12 mouse cellular contexts compared by ENCODE assay signal in genomic region chr6:17876023-17876613, GRCm38 (mm10).
DNase-seq lines count a peak whose midpoint lies in the region; ATAC-seq and TF ChIP-seq lines count a peak whose summit lies in the region.
"Had no signal": no experiment of that assay in that cellular context is flagged by ENCODE, and none has a peak within 500 bp of the region (broad histone marks: within the 10 kb centered on the region; RNA-seq: fewer than 3 reads in every experiment).

No protein-coding gene starts in this region.

- 85% methylated on average over 3 of the region's 3 CpGs for WGBS in heart, embryonic 14.5 days
- WGBS in lung, postnatal 0 days = 85% methylated on average over 3 of the region's 3 CpGs
- 68% methylated on average over 3 of the region's 3 CpGs for WGBS in midbrain, embryonic 16.5 days

- TF ChIP-seq EP300 in lung, postnatal 0 days (IDR thresholded peaks at IDR 0.05) = no peak

- no peak for TF ChIP-seq POLR2A in embryonic fibroblast, embryonic 13.5 days (IDR thresholded peaks at IDR 0.05; ENCODE audit: low read depth, low read length)

- H3K4me3 ChIP-seq in heart, embryonic 14.5 days (ENCODE audit: control insufficient read depth in 1 of 2, insufficient read depth in 1 of 2, low read depth in 1 of 2, low read length in 2 of 2) = no peak overlapping the region
- H3K4me3 ChIP-seq in lung, postnatal 0 days (ENCODE audit: low read depth, low read length) = no peak overlapping the region
- no peak overlapping the region for H3K4me3 ChIP-seq in embryonic fibroblast, embryonic 13.5 days (ENCODE audit: insufficient read depth, low read length)
- H3K4me3 ChIP-seq in midbrain, embryonic 16.5 days (ENCODE audit: low read depth, low read length) = no peak overlapping the region

- peaks cover 8 to 21% of the 10 kb centered on the region in 2 experiments for H3K4me1 ChIP-seq in heart, embryonic 14.5 days (ENCODE audit: control insufficient read depth in 2 of 2, insufficient read depth in 2 of 2, low read length in 2 of 2)
- no peaks in the 10 kb centered on the region for H3K4me1 ChIP-seq in lung, postnatal 0 days (ENCODE audit: insufficient read depth, low read depth, low read length)
- H3K4me1 ChIP-seq in embryonic fibroblast, embryonic 13.5 days (ENCODE audit: control insufficient read depth, insufficient read depth, low read length) = peaks cover 9% of the 10 kb centered on the region
- H3K4me1 ChIP-seq in midbrain, embryonic 16.5 days (ENCODE audit: control insufficient read depth, insufficient read depth, low read length) = peaks cover 11% of the 10 kb centered on the region

- peak overlapping the region; percentile 75 to 89 for H3K27ac ChIP-seq in heart, embryonic 14.5 days (replicated peaks in 1 of 2; ENCODE audit: control insufficient read depth in 1 of 2, insufficient read depth in 1 of 2, low read depth in 2 of 2, low read length in 2 of 2)
- H3K27ac ChIP-seq in lung, postnatal 0 days (ENCODE audit: low read length) = no peak overlapping the region
- H3K27ac ChIP-seq in embryonic fibroblast, embryonic 13.5 days (ENCODE audit: insufficient read depth, low read length) = peak overlapping the region; percentile 60
- peak overlapping the region; percentile 80 for H3K27ac ChIP-seq in midbrain, embryonic 16.5 days (ENCODE audit: low read length)

- H3K9me3 ChIP-seq in heart, embryonic 14.5 days (ENCODE audit: control insufficient read depth, low read length) = no peaks in the 10 kb centered on the region
- H3K9me3 ChIP-seq in lung, postnatal 0 days (ENCODE audit: low read length) = no peaks in the 10 kb centered on the region
- no peaks in the 10 kb centered on the region for H3K9me3 ChIP-seq in midbrain, embryonic 16.5 days (replicated peaks; ENCODE audit: control insufficient read depth, low read length, poor library complexity, severe bottlenecking)

- no peak for TF ChIP-seq CTCF in lung, postnatal 0 days (IDR thresholded peaks at IDR 0.05)
- TF ChIP-seq CTCF in embryonic fibroblast, embryonic 13.5 days (IDR thresholded peaks at IDR 0.05; ENCODE audit: borderline replicate concordance, insufficient read depth, low read length) = no peak

- no peak for DNase-seq in heart, postnatal 4 days
- peak; percentile 28 for DNase-seq in lung, postnatal 0 days (ENCODE audit: low spot score)
- no peak for DNase-seq in lung, postnatal 10 days
- no peak for DNase-seq in adrenal gland, postnatal 25 days
- no peak for DNase-seq in adrenal gland, adult 8-10 months
- DNase-seq: cerebellum, postnatal 14 days; gastrocnemius, postnatal 10 days; kidney, postnatal 10 days; liver, postnatal 0 days had no signal

- peaks cover 14% of the 10 kb centered on the region; the same call in 1 of the 2 replicates for H3K36me3 ChIP-seq in heart, embryonic 14.5 days (ENCODE audit: control insufficient read depth, insufficient read depth, low read length)
- H3K36me3 ChIP-seq in lung, postnatal 0 days (ENCODE audit: insufficient read depth, low read length) = no peaks in the 10 kb centered on the region
- H3K36me3 ChIP-seq in midbrain, embryonic 16.5 days (ENCODE audit: control insufficient read depth, insufficient read depth, low read length) = peaks cover 9% of the 10 kb centered on the region; the same call in 1 of the 2 replicates

- ATAC-seq in heart, embryonic 14.5 days (ENCODE audit: insufficient number of reproducible peaks, insufficient read depth, low FRiP score, low read depth) = no peak
- 0 out of 2 replicates have a peak, but pooled peaks have one; percentile 35 for ATAC-seq in lung, postnatal 0 days
- peak; percentile 81 for ATAC-seq in midbrain, embryonic 16.5 days
- ATAC-seq: liver, postnatal 0 days had no signal

- no peaks in the 10 kb centered on the region for H3K27me3 ChIP-seq in heart, embryonic 14.5 days (ENCODE audit: control insufficient read depth, insufficient read depth, low read length)
- no peaks in the 10 kb centered on the region for H3K27me3 ChIP-seq in lung, postnatal 0 days (replicated peaks; ENCODE audit: insufficient read depth, low read length)
- no peaks in the 10 kb centered on the region for H3K27me3 ChIP-seq in midbrain, embryonic 16.5 days (ENCODE audit: control insufficient read depth, insufficient read depth, low read depth, low read length)

- H3K9ac ChIP-seq in heart, embryonic 14.5 days (ENCODE audit: low read length) = no peak overlapping the region
- no peak overlapping the region for H3K9ac ChIP-seq in lung, postnatal 0 days (replicated peaks; ENCODE audit: low read depth)
- H3K9ac ChIP-seq in midbrain, embryonic 16.5 days (ENCODE audit: low read depth, low read length) = no peak overlapping the region
- H3K9ac ChIP-seq: liver, postnatal 0 days had no signal

- H3K4me2 ChIP-seq in heart, embryonic 14.5 days (ENCODE audit: low read length) = peak overlapping the region; percentile 25; the same call in 1 of the 2 replicates
- no peak overlapping the region for H3K4me2 ChIP-seq in lung, postnatal 0 days (replicated peaks; ENCODE audit: low read depth, low read length)
- no peak overlapping the region for H3K4me2 ChIP-seq in midbrain, embryonic 16.5 days (ENCODE audit: low read length)
